Mouse (Mus musculus): ENCODE data around the gene Gm6526.
"Not testable (repeated sequence)": the region's sequence is repeated elsewhere in the genome, so short reads cannot be mapped to it uniquely, and the experiment has no call there.

DNA sequence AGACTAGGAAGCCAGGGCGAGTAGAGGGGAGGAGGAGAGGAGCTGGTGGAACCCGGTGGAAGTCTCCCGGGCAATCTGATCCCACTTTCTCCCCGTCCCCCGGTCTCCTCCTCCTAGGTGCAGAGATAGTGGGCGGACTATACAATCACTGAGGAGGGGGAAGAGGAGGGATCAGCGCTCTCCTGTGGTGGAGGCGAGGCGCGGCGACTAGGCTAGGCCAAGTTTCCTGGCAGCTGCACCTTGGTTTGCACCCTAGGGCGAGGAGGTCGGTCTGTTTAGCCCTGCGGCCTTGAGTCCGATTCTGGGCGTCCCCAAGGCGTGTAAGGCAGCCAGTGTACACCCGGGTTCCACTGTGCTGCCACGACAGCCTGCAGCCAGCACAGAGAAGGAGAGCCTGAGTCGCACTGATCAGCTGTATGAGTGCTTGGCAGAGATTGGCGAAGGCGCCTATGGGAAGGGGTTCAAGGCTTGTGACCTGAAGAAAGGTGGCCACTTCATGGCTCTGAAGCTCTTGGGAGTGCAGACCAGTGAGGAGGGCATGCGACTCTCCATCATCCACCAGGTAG lies 49.3 kb downstream of the Gm6526 start:
- not testable (repeated sequence) for TF ChIP-seq CTCF, EP300 (IDR thresholded peaks at IDR 0.05; ENCODE audit: low read depth)
